Mouse (Mus musculus): ENCODE measurements around the gene Prpf6. TPM values are rescaled to one million over a fixed set of nuclear protein-coding genes. Genes with fewer than 3 reads are reported as not detected.

Gene Prpf6
- polyA plus RNA-seq (2015; fragmentation: Nextera tagmentation; extraction: Ambion mirVana), result 70.5 and 71.5 TPM in 2 replicates

- Histone ChIP-seq H3K27ac (peak within 1 kb of the TSS; percentile 69), H3K36me3 (peaks cover 43% of the 10 kb centered on the region), H3K9ac (peak within 1 kb of the TSS; percentile 91), H3K4me2 (replicated peaks) (peak within 1 kb of the TSS; percentile 90), H3K27me3 (no peaks in the 10 kb centered on the region), H3K9me3 (no peaks in the 10 kb centered on the region), H3K4me1 (peaks cover 19% of the 10 kb centered on the region), H3K4me3 (peak within 1 kb of the TSS; percentile 96)
- 19% methylated on average over 5 of the region's 5 CpGs for WGBS
- no peak for ATAC-seq (ENCODE audit: low FRiP score, low read depth)
Measured at GRCm38 (mm10) chr2:181591528-181592085, at the start of gene Prpf6. TSS of gene Prpf6 (plus strand) at chr2:181591868.

GRCm38 (mm10) chr2:181546142-181546541, 45.5 kb upstream of the Prpf6 start:
- 96% methylated on average over 7 of the region's 7 CpGs for WGBS
- Histone ChIP-seq H3K27me3 (no peaks in the 10 kb centered on the region), H3K4me2 (replicated peaks) (no peak overlapping the region), H3K4me3 (no peak overlapping the region), H3K9me3 (no peaks in the 10 kb centered on the region), H3K9ac (no peak overlapping the region), H3K27ac (no peak overlapping the region), H3K4me1 (no peaks in the 10 kb centered on the region), H3K36me3 (peaks cover 54% of the 10 kb centered on the region)
- no peak for ATAC-seq (ENCODE audit: low FRiP score, low read depth)

- peaks cover 75% of the 10 kb centered on the region for H3K36me3 ChIP-seq
- no peak overlapping the region for H3K4me2 ChIP-seq (replicated peaks)
- H3K4me1 ChIP-seq, result no peaks in the 10 kb centered on the region
- no peak for ATAC-seq (ENCODE audit: low FRiP score, low read depth)
- H3K27me3 ChIP-seq, result no peaks in the 10 kb centered on the region
- WGBS, result 77% methylated on average over 1 of the region's 1 CpGs
- H3K9me3 ChIP-seq, result no peaks in the 10 kb centered on the region
- H3K27ac ChIP-seq, result no peak overlapping the region
- H3K9ac ChIP-seq, result no peak overlapping the region
- H3K4me3 ChIP-seq, result no peak overlapping the region
Measured at GRCm38 (mm10) chr2:181548227-181548626, 43.4 kb upstream of the Prpf6 start.

GRCm38 (mm10) chr2:181548682-181549081, 43.0 kb upstream of the Prpf6 start:
- H3K4me1 ChIP-seq, result no peaks in the 10 kb centered on the region
- no peak overlapping the region for H3K4me2 ChIP-seq (replicated peaks)
- no peaks in the 10 kb centered on the region for H3K9me3 ChIP-seq
- no peak for ATAC-seq (ENCODE audit: low FRiP score, low read depth)
- H3K27me3 ChIP-seq, result no peaks in the 10 kb centered on the region
- WGBS, result 89% methylated on average over 5 of the region's 5 CpGs
- no peak overlapping the region for H3K4me3 ChIP-seq
- no peak overlapping the region for H3K27ac ChIP-seq
- no peak overlapping the region for H3K9ac ChIP-seq
- H3K36me3 ChIP-seq, result peaks cover 79% of the 10 kb centered on the region

GRCm38 (mm10) chr2:181550233-181550632, 41.4 kb upstream of the Prpf6 start:
- no peak overlapping the region for H3K9ac ChIP-seq
- H3K4me3 ChIP-seq, result no peak overlapping the region
- ATAC-seq (ENCODE audit: low FRiP score, low read depth), result no peak
- H3K4me1 ChIP-seq, result no peaks in the 10 kb centered on the region
- no peak overlapping the region for H3K27ac ChIP-seq
- no peaks in the 10 kb centered on the region for H3K9me3 ChIP-seq
- peaks cover 85% of the 10 kb centered on the region for H3K36me3 ChIP-seq
- H3K4me2 ChIP-seq (replicated peaks), result no peak overlapping the region
- H3K27me3 ChIP-seq, result no peaks in the 10 kb centered on the region
- 93% methylated on average over 2 of the region's 2 CpGs for WGBS

GRCm38 (mm10) chr2:181553772-181554171, 37.9 kb upstream of the Prpf6 start:
- Histone ChIP-seq H3K4me3 (no peak overlapping the region), H3K4me1 (no peaks in the 10 kb centered on the region), H3K4me2 (replicated peaks) (no peak overlapping the region), H3K27ac (no peak overlapping the region), H3K27me3 (no peaks in the 10 kb centered on the region), H3K36me3 (peaks cover 55% of the 10 kb centered on the region), H3K9me3 (no peaks in the 10 kb centered on the region), H3K9ac (no peak overlapping the region)
- no peak for ATAC-seq (ENCODE audit: low FRiP score, low read depth)

- H3K4me1 ChIP-seq, result no peaks in the 10 kb centered on the region
- WGBS, result 79% methylated on average over 3 of the region's 3 CpGs
Measured at GRCm38 (mm10) chr2:181567338-181567737, 24.3 kb upstream of the Prpf6 start.

GRCm38 (mm10) chr2:181568272-181569008, 23.2 kb upstream of the Prpf6 start:
- H3K27me3 ChIP-seq, result no peaks in the 10 kb centered on the region
- no peak overlapping the region for H3K27ac ChIP-seq
- peaks cover 22% of the 10 kb centered on the region for H3K36me3 ChIP-seq
- ATAC-seq (ENCODE audit: low FRiP score, low read depth), result no peak
- H3K9ac ChIP-seq, result no peak overlapping the region
- WGBS, result 80% methylated on average over 7 of the region's 7 CpGs
- no peaks in the 10 kb centered on the region for H3K9me3 ChIP-seq
- H3K4me1 ChIP-seq, result no peaks in the 10 kb centered on the region
- no peak overlapping the region for H3K4me2 ChIP-seq (replicated peaks)
- H3K4me3 ChIP-seq, result no peak overlapping the region

More at GRCm38 (mm10) chr2:181567338-181567737, 24.3 kb upstream of the Prpf6 start:
- Histone ChIP-seq H3K9ac (no peak overlapping the region), H3K27me3 (no peaks in the 10 kb centered on the region), H3K4me3 (no peak overlapping the region), H3K9me3 (no peaks in the 10 kb centered on the region), H3K36me3 (0 out of 2 replicates have a peak, but pooled peaks cover 11% of the 10 kb centered on the region), H3K27ac (no peak overlapping the region), H3K4me2 (replicated peaks) (no peak overlapping the region)
- no peak for ATAC-seq (ENCODE audit: low FRiP score, low read depth)

- no peak overlapping the region for H3K4me2 ChIP-seq (replicated peaks)
- peaks cover 36% of the 10 kb centered on the region for H3K36me3 ChIP-seq
- H3K9me3 ChIP-seq, result no peaks in the 10 kb centered on the region
- no peaks in the 10 kb centered on the region for H3K27me3 ChIP-seq
- no peak overlapping the region for H3K27ac ChIP-seq
- H3K4me3 ChIP-seq, result no peak overlapping the region
- WGBS, result 92% methylated on average over 10 of the region's 10 CpGs
- H3K4me1 ChIP-seq, result no peaks in the 10 kb centered on the region
- no peak overlapping the region for H3K9ac ChIP-seq
- no peak for ATAC-seq (ENCODE audit: low FRiP score, low read depth)
Measured at GRCm38 (mm10) chr2:181569856-181570255, 21.8 kb upstream of the Prpf6 start.

- Histone ChIP-seq H3K36me3 (peaks cover 36% of the 10 kb centered on the region), H3K4me3 (no peak overlapping the region), H3K4me1 (no peaks in the 10 kb centered on the region), H3K27ac (no peak overlapping the region), H3K4me2 (replicated peaks) (no peak overlapping the region), H3K27me3 (no peaks in the 10 kb centered on the region), H3K9ac (no peak overlapping the region), H3K9me3 (no peaks in the 10 kb centered on the region)
- ATAC-seq (ENCODE audit: low FRiP score, low read depth), result no peak
- whole genome bisulfite sequencing, result 86% methylated on average over 8 of the region's 8 CpGs
Measured at GRCm38 (mm10) chr2:181570375-181570774, 21.3 kb upstream of the Prpf6 start.

- ATAC-seq (ENCODE audit: low FRiP score, low read depth), result no peak
- Histone ChIP-seq H3K9me3 (no peaks in the 10 kb centered on the region), H3K4me2 (replicated peaks) (no peak overlapping the region), H3K27ac (no peak overlapping the region), H3K4me1 (no peaks in the 10 kb centered on the region), H3K36me3 (peaks cover 36% of the 10 kb centered on the region), H3K9ac (no peak overlapping the region), H3K4me3 (no peak overlapping the region), H3K27me3 (no peaks in the 10 kb centered on the region)
- 73% methylated on average over 6 of the region's 6 CpGs for WGBS
Measured at GRCm38 (mm10) chr2:181570921-181571595, 20.6 kb upstream of the Prpf6 start.

GRCm38 (mm10) chr2:181571941-181572670, 19.6 kb upstream of the Prpf6 start:
- H3K9me3 ChIP-seq, result no peaks in the 10 kb centered on the region
- no peak for ATAC-seq (ENCODE audit: low FRiP score, low read depth)

More at GRCm38 (mm10) chr2:181571941-181572670, 19.6 kb upstream of the Prpf6 start:
- Histone ChIP-seq H3K4me1 (no peaks in the 10 kb centered on the region), H3K27me3 (no peaks in the 10 kb centered on the region), H3K9ac (no peak overlapping the region), H3K36me3 (peaks cover 36% of the 10 kb centered on the region), H3K4me3 (no peak overlapping the region), H3K27ac (no peak overlapping the region), H3K4me2 (replicated peaks) (no peak overlapping the region)
- 87% methylated on average over 11 of the region's 11 CpGs for WGBS

Data from limb, embryonic 13.5 days (tissue).